Mouse (Mus musculus): ENCODE results near the gene Hmgb1.

DNA sequence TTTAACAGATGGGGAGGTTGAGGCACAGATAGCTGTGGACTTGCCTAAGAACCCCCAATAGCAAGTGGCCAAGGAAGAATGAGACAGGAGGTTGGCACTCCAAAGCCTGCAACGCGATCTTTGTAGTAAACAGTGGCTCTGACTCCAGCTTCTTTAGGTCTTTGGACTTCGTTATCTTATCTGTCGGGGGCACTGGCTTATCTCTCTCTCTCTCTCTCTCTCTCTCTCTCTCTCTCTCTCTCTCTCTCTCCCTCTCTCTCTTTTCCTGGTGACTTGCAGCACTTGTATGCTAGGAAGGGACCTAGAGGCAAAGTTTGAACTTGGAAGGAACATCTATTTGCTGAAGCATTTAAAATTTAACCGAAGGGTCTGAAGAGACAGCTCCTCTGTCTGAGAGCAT, 155.9 kb downstream of the Hmgb1 start:
- TF ChIP-seq CTCF (IDR thresholded peaks at IDR 0.05; ENCODE audit: borderline replicate concordance, control insufficient read depth, extremely low read depth, insufficient read depth, low read length, poor library complexity) (no peak), POLR2A (IDR thresholded peaks at IDR 0.05; ENCODE audit: control insufficient read depth, extremely low read depth, insufficient read depth, low read length, poor library complexity) (no peak)

Measured in thymus, adult 2 months (tissue).